Mouse (Mus musculus) left cerebral cortex, adult 11 months (tissue): Measurements from ENCODE around the gene Cks1b.
A peak's percentile ranks its signal among the peaks of the same experiment; 100 is the strongest.
"Not testable (repeated sequence)": the region's sequence is repeated elsewhere in the genome, so short reads cannot be mapped to it uniquely, and the experiment has no call there.

ENCODE experiments used
- DNase-seq: peaks from one replicate; pipeline ENCODE4 v3.0.0; 2022; ENCODE audit warnings: low spot score

Cks1b gene

GRCm38 (mm10) chr3:89418170-89418860 lies at the start of gene Cks1b, which contains the start of gene Shc1:
Gene Cks1b, minus strand, starts transcription at chr3:89418383.
Gene Shc1, plus strand, starts transcription at chr3:89418443.
- DNase-seq, result peak; percentile 96

- DNase-seq, result peak; percentile 86
These were observed 41.0 kb upstream of the Cks1b start for GRCm38 (mm10) chr3:89458965-89459807.

GRCm38 (mm10) chr3:89458372-89458964 lies 40.3 kb upstream of the Cks1b start:
- no peak for DNase-seq

DNA sequence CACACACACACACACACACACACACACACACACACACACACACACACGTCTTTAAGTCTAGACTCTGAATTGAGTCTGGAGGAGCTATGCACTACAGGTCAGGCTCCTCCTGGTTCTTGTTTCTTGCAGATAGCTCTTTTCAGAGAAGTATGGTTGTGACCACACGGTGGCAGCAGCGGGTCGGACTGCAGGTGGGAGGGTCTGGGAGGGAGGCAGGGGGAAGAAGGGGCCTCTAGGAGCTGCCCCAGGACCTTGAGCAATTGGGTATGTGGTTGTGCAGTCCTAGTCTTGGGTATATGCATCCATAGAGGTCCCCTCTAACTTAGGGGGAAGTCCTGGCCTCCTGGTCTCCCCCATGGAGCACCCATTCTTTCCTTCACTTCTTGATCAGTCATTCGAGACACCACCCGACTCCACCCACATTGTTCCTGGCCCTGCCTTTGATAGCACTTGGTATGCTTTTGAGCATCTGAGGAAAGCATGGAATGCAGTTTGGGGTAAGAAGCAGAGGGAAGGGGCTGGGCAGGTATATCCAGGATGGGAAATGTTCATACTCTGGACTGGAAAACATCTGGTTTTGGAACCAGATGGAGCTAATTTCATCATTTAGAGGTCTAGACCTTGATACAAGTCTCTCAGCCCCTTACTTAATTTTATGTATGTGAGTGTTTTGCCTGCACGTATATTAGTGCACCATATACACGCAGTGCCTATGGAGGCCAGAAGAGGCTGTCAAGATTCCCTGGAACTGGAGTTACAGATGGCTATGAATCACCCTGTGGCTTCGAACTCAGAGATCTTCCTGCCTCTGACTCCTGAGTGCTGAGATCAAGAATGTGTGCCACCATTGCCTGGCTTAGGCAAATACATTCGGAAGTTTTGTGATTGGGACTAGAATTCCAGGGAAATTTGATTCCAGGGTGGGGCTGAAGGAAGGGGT lies 38.8 kb upstream of the Cks1b start:
- no peak for DNase-seq

GRCm38 (mm10) chr3:89455786-89456285 lies 37.7 kb upstream of the Cks1b start:
- no peak for DNase-seq

DNA sequence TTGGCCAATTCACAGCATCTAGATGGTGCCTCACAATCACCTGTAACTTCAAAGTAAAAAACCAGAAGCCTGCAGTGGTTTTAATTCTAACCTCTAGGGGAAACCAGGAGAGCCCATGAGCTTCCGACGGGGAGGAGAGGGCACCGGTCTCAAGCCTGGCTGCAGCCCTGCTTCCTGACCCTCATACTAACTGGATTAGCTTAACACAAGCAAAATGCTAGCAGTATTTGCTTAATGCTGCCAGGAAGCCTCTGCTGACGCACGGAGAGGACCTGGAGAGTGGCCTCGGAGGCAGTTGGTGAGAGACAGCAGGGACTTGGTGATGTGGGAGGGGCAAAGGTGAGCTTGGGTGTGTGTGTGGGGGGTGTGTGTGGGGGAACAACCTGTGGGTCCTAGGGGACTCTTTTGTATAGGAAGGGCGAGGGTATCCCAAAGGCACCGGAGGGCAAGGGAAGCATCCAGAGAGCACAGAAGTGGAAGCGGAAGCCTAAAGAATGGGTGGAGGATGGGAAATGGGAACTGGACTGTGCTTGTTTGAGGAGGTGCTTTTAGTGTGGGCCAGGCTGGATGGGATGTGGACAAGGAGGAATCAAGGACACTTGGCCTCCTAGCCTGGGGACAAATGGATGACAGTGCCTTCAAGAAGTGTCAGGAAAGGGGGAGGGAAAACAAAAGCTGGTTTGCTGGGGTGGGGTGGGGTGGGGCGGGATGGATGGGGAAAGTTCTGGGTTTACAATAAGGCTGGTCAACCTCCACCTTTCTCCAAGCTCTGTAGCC lies 36.4 kb upstream of the Cks1b start, which contains the start of gene Pmvk:
Pmvk (plus strand) TSS at position 141 of the 777 bp plus-strand sequence.
- no peak for DNase-seq

DNA sequence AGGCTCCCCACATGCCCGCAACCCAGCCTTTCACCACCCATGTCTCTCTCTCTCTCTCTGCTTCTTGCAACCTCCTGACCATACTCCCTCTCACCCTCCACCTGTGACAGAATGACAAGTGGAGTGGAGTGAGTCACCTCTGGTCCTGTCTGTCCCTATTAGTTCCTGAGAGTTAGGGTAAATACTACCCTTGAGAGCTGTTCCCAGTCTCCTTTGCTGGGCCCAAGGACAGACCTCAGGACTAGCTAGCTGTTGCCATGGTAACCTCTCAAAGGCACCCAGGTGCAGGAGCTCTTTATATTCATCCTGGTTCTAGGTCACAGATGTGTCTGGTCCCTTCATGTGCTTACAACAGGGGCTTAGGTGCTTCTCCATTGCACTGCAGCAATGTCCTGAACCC lies 33.7 kb upstream of the Cks1b start:
- no peak for DNase-seq

GRCm38 (mm10) chr3:89449541-89449940 lies 31.4 kb upstream of the Cks1b start:
- no peak for DNase-seq

DNA sequence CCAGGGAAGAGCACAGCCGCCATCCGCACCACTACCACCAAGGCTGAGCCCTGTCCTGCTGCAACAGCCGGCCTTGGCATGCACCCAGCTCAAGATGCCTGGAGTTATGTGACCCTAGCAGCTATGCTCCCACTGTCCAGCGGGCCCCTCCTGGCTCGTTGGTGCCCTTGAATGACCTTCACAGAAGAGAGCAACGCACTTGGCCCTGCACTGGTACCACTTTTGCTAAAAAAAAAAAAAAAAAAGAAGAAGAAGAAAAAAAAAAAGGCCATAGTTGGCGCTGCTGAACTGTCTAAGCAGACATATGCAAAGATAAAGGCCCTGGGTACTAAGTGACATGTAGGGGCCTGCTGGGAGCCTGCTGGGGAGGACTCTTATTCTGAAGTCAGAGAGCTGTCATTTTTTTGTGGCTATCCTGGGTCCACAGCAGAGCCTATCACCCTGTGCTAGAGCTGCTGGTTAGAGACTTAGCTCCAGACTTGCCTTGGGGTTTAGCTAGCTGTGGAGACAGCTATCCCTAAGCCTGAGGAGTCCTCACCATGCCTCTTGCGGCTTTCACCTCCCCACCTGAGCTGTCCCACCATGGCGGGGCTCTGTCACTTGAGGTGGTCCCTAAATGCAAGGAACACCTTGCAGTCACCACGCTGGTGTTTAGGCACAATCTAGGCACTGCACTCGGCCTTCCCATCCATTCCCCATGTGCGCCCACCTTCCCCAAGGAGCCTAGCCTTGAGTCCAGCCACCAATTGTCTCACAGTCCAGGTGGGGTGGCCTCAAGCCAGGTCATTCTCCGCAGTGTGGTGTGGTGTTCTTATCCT lies 30.7 kb upstream of the Cks1b start:
- no peak for DNase-seq

DNA sequence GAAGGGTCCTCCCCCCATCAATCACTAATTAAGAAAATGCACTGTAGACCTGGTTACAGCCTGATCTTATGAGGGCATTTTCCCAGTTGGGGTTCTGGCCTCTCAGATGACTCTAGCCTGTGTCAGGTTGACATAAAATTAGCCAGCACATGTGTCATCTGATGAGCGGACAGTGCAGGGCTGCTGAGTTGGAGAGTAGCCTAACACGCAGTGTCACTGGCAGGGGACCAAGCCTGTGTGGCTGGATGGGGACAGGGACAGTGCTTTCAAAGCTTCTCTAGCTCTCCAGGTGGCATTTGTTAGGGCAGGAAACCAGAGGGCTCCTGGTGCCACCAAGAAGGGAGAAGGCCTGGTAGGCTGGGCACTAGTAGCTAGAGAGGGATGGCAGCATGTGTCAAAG lies 22.5 kb upstream of the Cks1b start:
- DNase-seq, result no peak

- DNase-seq, result no peak
These were observed 19.1 kb upstream of the Cks1b start for GRCm38 (mm10) chr3:89437269-89437668.

- DNase-seq, result no peak
These were observed 18.3 kb upstream of the Cks1b start, which contains the start of gene Pbxip1 for GRCm38 (mm10) chr3:89436176-89437113. Gene Pbxip1, plus strand, starts transcription at chr3:89436706.

- no peak for DNase-seq
These were observed 16.9 kb upstream of the Cks1b start for GRCm38 (mm10) chr3:89435041-89435440.

- no peak for DNase-seq
These were observed 16.3 kb upstream of the Cks1b start for GRCm38 (mm10) chr3:89434532-89434931.

DNA sequence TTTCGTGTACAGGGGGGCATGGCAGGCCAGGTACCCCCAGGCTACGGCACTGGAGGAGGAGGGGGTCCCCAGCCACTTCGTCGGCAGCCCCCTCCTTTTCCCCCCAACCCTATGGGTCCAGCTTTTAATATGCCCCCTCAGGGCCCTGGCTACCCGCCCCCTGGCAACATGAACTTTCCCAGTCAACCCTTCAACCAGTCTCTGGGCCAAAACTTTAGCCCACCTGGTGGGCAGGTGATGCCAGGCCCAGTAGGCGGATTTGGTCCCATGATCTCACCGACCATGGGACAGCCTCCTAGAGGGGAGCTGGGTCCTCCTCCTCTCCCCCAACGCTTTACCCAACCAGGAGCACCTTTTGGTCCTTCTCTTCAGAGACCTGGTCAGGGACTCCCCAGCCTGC lies 14.4 kb upstream of the Cks1b start:
- no peak for DNase-seq

- peak; percentile 91 for DNase-seq
These were observed 12.3 kb upstream of the Cks1b start, which contains the start of gene Pygo2 for GRCm38 (mm10) chr3:89430171-89431159. Gene Pygo2, plus strand, starts transcription at chr3:89430214.

DNA sequence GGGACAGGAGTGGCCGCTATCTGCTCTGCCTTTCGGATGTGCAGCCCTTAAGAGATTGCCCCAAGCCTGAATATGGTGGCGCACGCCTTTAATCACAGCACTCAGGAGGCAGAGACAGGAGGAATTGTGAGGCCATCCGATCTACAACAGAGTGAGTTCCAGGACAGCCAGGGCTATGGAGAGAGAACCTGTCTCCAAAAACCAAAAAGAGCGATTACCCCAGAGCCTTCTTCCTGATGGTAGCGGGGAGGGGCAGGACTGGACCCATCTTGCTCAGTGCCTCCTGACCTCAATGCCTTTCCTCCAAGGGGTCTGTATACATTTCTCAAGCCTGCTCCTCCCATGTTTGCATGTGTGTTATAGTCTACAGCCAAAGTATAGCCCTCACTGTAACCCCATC lies 10.8 kb upstream of the Cks1b start:
- DNase-seq, result not testable (repeated sequence)
